Mouse (Mus musculus) cortical plate, adult 2 months (tissue): ENCODE results near the gene Ccer1. TPM values are rescaled to one million over a fixed set of nuclear protein-coding genes. Genes with fewer than 3 reads are reported as not detected.

ENCODE experiments used
- H3K27ac ChIP-seq: fragments of 200-500 bp; 2 replicates; pipeline ENCODE4 v1.5.1; 2012; ENCODE audit warnings: low read length, control low read depth, inconsistent platforms; ENCODE audit not compliant: insufficient read depth
- H3K4me1 ChIP-seq: fragments of 200-500 bp; 2 replicates; pipeline ENCODE4 v1.6.1; 2011; ENCODE audit warnings: low read length; ENCODE audit not compliant: control insufficient read depth, insufficient read depth
- H3K4me3 ChIP-seq: fragments of 200-500 bp; 2 replicates; pipeline ENCODE4 v1.5.1; 2011; ENCODE audit warnings: mild to moderate bottlenecking, low read length, control low read depth; ENCODE audit not compliant: insufficient read depth
- CTCF ChIP-seq: fragments of 200-500 bp; IDR thresholded peaks from 2 replicates; pipeline ENCODE4 v1.5.1; 2011; ENCODE audit warnings: mild to moderate bottlenecking, control low read depth, low read length; ENCODE audit not compliant: insufficient read depth; ENCODE audit errors: extremely low read depth
- POLR2A ChIP-seq: fragments of 200-500 bp; IDR thresholded peaks from 2 replicates; pipeline ENCODE4 v1.6.1; 2011; ENCODE audit warnings: mild to moderate bottlenecking, low read length, control low read depth; ENCODE audit not compliant: insufficient read depth; ENCODE audit errors: extremely low read depth
- polyA plus RNA-seq: library from polyadenylated mRNA; depleted of rRNA; stranded (reverse); fragments of >200 nt; gene quantifications from 2 replicates; pipeline ENCODE4 v1.2.3, GENCODE M21; 2012; rRNA removed

The Ccer1 gene
- polyA plus RNA-seq: not detected in 2 replicates

DNA sequence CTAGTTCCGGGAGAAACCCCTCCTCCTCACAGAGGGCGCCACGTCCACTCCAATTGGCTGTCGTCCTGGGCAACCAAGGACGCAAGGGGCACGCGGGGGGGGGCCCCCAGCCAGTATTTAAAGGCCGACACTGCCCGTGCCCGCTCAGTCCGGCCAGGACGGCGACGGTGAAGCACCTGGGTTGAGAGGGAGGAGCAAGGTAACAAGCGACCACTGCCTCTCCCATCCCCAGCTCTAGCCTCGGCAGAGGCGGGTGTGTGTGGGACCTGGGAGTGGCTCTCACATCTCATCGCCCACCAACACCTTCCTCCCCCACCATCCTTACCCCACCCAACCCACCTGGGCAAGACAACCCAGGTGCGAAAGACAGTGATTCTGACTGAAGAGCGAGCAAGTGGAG is at the start of gene Ccer1:
Gene Ccer1, plus strand, starts transcription at position 147 of the 400 bp plus-strand sequence.
- Histone ChIP-seq H3K4me3 (no peak within 1 kb of the TSS), H3K27ac (no peak within 1 kb of the TSS), H3K4me1 (no peaks in the 10 kb centered on the region)
- TF ChIP-seq POLR2A (no peak), CTCF (no peak)

DNA sequence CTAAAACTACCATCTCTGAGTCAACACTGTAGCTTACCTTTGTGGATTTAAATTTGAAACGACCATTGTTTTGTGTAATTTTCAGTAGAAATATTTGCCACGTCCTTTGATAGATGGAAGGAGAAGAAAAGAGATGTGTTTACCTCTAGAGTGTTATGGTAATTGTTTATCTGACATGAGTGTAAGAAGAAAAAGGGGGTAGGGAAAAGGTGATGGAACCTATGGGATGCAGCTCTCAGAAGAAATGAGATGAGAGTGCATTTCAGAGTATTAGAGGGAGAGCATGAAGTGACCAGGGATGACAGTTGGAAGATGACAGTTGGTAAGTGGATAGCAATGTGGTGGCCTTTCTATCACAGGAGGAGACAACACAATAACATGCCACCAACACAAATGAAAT is 49.1 kb upstream of the Ccer1 start, which contains the start of gene Epyc:
Gene Epyc, plus strand, starts transcription at position 301 of the 400 bp plus-strand sequence.
- H3K4me3 ChIP-seq: no peak within 1 kb of the TSS
- TF ChIP-seq CTCF (no peak), POLR2A (no peak)
- no peak within 1 kb of the TSS for H3K27ac ChIP-seq
- no peaks in the 10 kb centered on the region for H3K4me1 ChIP-seq

DNA sequence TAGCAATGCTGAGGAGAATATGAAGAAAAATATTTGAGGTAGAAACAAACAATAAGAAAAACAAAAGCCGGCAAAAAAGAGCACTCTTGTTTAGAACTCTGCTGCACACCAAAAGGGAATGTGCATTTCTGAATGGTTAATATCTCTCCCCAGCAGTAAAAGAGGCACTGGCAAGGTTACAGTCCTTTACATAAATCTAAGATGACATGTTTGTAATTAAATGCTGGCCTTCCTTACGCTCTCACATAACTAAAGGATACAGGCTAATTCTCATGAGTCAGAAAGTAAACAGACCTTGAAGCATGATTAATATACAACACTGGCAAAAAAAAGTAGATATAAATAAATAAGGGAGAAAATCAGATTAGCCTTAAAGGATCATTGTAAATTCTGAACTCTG is 42.5 kb upstream of the Ccer1 start:
- H3K4me3 ChIP-seq: no peak overlapping the region
- TF ChIP-seq POLR2A (no peak), CTCF (no peak)
- no peaks in the 10 kb centered on the region for H3K4me1 ChIP-seq
- no peak overlapping the region for H3K27ac ChIP-seq

DNA sequence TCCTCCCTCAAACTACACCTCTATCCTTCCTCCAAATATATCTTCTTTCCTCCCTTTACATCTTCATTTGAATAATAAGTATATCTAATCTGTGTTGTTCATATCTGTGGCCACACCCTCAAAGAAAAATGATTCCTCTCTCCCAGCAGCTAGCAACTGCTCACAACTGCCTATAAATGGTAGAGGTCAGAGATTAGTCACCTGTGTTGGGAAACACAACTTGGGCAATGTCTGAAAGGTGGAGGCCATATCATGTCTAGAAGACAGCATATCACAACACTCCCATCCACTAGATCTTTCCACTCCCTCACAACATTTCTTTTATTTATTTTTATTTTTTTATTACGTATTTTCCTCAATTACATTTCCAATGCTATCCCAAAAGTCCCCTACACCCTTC is 33.4 kb upstream of the Ccer1 start:
- TF ChIP-seq CTCF (no peak), POLR2A (no peak)

DNA sequence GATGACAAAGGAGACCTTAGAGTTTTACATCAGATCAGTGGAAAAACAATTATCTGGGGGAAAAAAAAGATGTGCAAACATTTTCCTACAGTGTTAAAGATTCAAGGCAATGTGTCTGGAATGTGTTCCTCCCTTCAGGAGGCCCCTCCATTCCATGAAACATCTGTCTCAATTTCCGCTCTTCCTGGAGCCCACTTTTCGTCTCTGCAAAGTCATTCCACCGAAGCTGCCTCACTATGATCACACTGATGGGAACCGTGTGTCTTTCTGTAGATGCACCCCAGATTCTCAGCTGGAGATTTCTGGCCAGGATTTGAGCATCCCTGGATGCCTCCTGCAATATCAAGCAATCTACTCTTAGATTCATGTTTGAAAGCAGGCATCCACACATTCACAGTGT is 24.2 kb upstream of the Ccer1 start:
- no peaks in the 10 kb centered on the region for H3K4me1 ChIP-seq
- H3K27ac ChIP-seq: no peak overlapping the region
- no peak for TF ChIP-seq CTCF
- TF ChIP-seq POLR2A: no peak
- H3K4me3 ChIP-seq: no peak overlapping the region

More for the DNA sequence above, 33.4 kb upstream of the Ccer1 start:
- no peaks in the 10 kb centered on the region for H3K4me1 ChIP-seq
- no peak overlapping the region for H3K4me3 ChIP-seq
- H3K27ac ChIP-seq: no peak overlapping the region

DNA sequence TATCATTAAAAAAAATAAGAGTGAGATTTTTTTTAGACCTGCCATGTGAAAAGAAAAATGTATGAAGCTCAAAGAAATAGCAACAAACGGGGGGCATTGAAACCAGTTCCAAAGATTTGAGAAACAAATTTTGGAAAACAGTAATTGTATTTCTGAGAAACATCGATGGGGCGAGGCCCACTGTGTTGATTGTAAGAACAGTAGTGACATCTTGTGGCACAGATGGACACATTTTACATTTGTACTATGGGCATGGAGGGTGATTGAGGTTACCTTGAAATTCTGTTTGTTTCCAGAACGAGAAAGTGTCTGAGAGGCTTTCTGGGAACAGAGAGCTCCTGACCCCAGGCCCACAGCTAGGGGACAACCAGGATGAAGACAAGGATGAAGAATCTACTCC is 22.7 kb upstream of the Ccer1 start:
- H3K27ac ChIP-seq: no peak overlapping the region
- no peak overlapping the region for H3K4me3 ChIP-seq
- peak; percentile 48; the same call in 1 of the 2 replicates for TF ChIP-seq CTCF
- no peak for TF ChIP-seq POLR2A
- no peaks in the 10 kb centered on the region for H3K4me1 ChIP-seq

DNA sequence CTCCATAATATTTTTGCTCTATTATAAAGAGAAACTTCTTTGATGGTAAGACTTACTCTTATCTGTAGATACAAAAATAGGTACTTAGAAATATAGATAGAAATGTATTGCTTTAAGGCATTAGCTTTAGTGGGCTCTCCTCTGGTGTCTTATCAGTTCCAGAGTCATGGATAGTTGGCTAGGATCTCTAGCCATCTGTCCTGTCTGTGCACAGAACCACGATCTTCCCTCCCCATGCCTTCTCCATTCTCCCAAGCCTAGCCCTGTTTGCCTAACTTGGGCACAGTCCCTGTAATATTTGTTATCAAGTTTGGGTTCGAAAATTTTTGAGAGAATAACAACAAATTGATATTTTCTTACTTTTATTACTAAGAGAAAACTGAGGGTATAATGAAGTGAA is 19.6 kb upstream of the Ccer1 start:
- Histone ChIP-seq H3K4me3 (no peak overlapping the region), H3K27ac (no peak overlapping the region), H3K4me1 (no peaks in the 10 kb centered on the region)
- no peak for TF ChIP-seq CTCF
- TF ChIP-seq POLR2A: no peak

DNA sequence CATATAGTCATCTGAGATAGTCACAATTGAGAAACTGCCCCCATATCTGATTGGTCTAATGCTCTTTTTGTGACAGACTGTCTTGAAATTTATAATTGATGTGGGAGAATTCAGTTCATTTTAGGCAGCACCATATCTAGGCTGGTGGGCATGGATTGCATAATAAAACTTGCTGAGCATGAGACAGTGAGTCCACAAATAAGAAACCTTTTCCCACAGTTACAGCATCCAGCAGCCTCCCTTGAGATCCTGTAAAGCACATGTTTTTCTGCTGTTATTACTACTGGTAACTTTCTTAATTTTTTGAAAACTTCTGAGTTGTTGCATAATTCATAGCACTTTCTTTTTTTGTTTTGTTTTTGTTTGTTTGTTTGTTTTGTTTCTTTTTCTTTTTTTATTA is 9.9 kb upstream of the Ccer1 start:
- Histone ChIP-seq H3K4me1 (no peaks in the 10 kb centered on the region), H3K4me3 (no peak overlapping the region), H3K27ac (no peak overlapping the region)
- TF ChIP-seq CTCF (no peak), POLR2A (no peak)

DNA sequence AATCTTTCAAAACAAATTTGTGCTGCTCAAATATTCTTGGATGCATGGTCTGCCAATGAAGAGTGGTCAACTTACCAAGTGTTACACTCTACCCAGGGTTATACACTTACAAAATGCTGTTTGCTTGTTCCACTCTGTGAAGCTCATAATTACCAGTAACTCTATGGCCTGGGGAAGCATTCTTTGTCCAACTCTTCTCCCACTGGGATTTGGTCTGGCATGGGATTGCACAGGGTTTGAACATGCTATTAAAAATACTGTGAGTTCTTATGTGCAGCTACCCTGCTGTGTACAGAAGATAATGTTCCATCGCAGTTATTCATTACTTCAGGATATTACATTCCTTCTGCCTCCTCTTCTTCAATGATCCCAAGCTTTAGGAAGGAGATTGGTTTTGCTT is 5.7 kb upstream of the Ccer1 start:
- no peaks in the 10 kb centered on the region for H3K4me1 ChIP-seq
- H3K4me3 ChIP-seq: no peak overlapping the region
- TF ChIP-seq CTCF (no peak), POLR2A (no peak)
- H3K27ac ChIP-seq: no peak overlapping the region

DNA sequence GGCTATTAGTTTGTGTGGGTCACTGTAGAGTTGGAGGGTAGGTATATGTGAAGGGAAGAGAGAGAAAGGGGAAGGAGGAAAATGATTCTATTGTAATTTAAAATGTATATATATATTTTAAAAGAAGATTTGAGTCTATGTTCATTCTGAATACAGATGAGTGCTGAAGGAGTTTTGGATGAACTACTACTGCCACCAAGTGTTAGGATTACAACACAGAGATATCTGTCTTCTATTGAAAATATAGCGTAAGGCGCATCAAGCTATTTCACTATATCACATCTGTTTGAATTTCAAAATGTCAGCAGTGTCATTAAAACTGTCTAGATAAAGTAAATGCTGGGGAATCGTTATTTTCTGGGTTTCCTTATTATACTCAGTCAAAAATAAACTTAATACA is 3.4 kb upstream of the Ccer1 start:
- 0 out of 2 replicates have a peak, but pooled peaks have one; percentile 5 for TF ChIP-seq CTCF
- TF ChIP-seq POLR2A: no peak
- H3K4me3 ChIP-seq: no peak overlapping the region

DNA sequence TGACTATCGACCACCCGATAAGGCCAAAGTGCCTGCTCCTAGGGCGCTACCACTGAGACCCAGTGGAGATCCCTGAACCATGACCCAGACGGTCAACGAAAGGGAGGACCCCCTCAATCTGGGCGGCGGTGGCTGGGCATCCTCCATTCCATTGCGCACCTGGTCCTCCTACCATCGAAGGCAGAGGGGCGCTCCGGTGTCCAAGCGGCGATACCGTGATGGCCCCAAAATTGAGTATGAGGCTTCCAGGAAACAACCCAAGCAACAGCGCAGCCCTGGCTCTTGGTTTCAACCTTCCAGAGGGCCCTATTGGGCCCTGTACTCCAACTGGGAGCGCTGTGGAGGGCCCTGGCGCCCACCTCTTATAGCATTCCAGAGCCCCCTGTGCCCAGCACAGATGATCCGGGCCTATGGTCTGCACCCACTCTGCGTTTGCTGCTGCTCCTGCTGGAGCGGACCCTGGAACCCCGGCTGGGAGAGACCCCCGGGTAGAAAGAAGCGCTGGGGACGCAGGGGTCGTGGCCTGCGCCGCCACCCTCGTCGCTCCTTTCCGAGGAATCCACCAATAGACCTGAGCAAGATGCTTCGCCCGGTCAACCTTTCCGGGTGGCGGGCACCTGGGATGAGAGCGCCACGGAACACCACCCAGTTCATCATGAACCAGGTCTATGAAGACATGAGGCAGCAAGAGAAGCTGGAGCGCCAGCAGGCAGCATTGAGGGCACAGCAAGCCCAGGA is 708 bp downstream of the Ccer1 start:
- no peak for TF ChIP-seq POLR2A
- no peak for TF ChIP-seq CTCF
- no peak overlapping the region for H3K27ac ChIP-seq
- no peaks in the 10 kb centered on the region for H3K4me1 ChIP-seq
- H3K4me3 ChIP-seq: no peak overlapping the region

More for the DNA sequence above, 3.4 kb upstream of the Ccer1 start:
- H3K27ac ChIP-seq: no peak overlapping the region
- no peaks in the 10 kb centered on the region for H3K4me1 ChIP-seq

DNA sequence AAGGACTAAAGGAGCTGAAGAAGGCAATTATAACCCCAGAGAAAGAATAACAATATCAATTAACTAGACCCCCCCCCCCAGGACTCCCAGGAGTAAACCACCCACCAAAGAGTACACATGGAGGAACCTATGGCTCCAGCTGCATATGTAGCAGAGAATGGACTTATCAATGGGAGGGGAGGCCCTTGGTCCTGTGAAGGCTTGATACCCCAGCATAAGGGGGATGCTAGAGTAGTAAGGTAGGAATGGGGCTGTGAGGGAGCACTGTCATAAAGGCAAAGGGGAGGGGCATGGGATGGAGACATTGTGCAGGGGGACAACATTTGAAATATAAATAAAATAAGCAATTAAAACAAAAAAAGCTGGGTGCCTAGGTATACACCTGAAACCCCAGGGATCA is 9.5 kb downstream of the Ccer1 start:
- Histone ChIP-seq H3K27ac (no peak overlapping the region), H3K4me3 (no peak overlapping the region)

More for the DNA sequence above, 9.5 kb downstream of the Ccer1 start:
- no peaks in the 10 kb centered on the region; the same call in 1 of the 2 replicates for H3K4me1 ChIP-seq
- no peak for TF ChIP-seq POLR2A
- TF ChIP-seq CTCF: no peak
